Mouse (Mus musculus): ENCODE results near the gene Fam222a. TPM values are rescaled to one million over a fixed set of nuclear protein-coding genes. Genes with fewer than 3 reads are reported as not detected.

Fam222a gene
- polyA plus RNA-seq, 1 experiment from 2014 or later = 4.1 TPM

DNA sequence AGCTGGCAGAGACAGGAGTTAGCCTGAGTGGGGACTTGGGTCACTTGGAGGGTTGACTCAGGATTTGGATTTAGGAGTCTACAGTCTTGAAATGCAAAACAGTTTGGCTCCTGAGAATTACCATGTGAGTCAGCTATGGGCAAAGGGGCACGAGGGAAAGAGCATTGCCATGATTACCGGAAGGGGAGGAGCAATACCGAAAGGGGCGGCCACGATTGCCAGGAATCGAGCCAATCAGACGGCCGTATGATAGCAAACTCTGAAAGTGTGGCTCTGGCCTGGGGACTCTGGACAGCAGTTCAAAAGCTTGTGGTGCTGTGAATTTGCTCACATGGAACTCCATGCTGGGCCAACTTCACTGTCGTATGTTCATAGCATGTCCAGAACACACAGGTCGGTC lies 18.8 kb upstream of the Fam222a start:
- Histone ChIP-seq H3K4me1 (peaks cover 40% of the 10 kb centered on the region), H3K9me3 (peaks cover 4% of the 10 kb centered on the region; the same call in 1 of the 2 replicates), H3K36me3 (replicated peaks) (no peaks in the 10 kb centered on the region), H3K27me3 (ENCODE audit: poor library complexity, severe bottlenecking) (peaks cover 26% of the 10 kb centered on the region), H3K27ac (no peak overlapping the region), H3K4me3 (no peak overlapping the region)
- WGBS = 95% methylated on average over 10 of the region's 10 CpGs
- no peak for DNase-seq (ENCODE audit: extremely low spot score, low spot score)

DNA sequence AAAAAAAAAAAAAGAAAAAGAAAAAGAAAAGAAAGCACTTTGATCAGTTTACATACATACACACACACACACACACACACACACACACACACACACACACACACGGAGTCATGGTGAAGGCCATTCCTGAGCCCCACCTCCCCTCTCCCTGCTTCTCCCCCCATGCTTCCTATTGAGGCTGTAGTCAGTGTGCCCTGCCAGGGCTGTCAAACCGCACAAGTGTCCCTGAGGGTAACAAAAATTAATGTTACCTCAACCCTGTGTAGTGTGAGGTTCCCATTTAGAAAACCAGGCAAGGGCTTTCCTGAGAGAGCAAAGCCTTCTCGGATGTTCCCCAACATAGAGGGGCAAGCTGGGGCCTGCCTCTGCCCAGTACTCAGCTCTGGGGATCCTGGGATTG lies 18.0 kb upstream of the Fam222a start:
- H3K27me3 ChIP-seq (ENCODE audit: poor library complexity, severe bottlenecking) = peaks cover 22% of the 10 kb centered on the region
- H3K36me3 ChIP-seq (replicated peaks) = no peaks in the 10 kb centered on the region
- H3K27ac ChIP-seq = peak overlapping the region; percentile 78
- H3K4me1 ChIP-seq = peaks cover 41% of the 10 kb centered on the region
- H3K9me3 ChIP-seq = peaks cover 2% of the 10 kb centered on the region; the same call in 1 of the 2 replicates
- no peak overlapping the region for H3K4me3 ChIP-seq
- 89% methylated on average over 3 of the region's 3 CpGs for WGBS
- no peak for DNase-seq (ENCODE audit: extremely low spot score, low spot score)

DNA sequence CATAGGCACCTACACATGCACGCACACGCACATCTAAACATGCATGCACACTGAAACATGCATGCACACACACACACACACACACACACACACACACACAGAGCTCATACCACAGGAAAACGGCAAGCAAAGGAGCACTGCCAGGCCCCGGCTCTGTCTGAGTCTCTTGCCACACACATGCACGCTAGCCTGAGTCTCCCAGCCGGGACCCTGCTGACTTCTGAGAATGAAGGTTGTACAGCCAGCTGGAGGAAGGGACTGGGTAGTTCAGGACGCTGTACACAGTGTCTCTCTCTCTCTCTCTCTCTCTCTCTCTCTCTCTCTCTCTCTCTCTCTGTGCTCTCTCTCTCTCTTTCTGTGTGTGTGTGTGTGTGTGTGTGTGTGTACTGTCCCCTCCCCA lies 17.4 kb upstream of the Fam222a start:
- H3K4me3 ChIP-seq = no peak overlapping the region
- 41% methylated on average over 7 of the region's 7 CpGs for WGBS
- H3K36me3 ChIP-seq (replicated peaks) = no peaks in the 10 kb centered on the region; the same call in 1 of the 2 replicates
- DNase-seq (ENCODE audit: extremely low spot score, low spot score) = no peak
- peak overlapping the region; percentile 78 for H3K27ac ChIP-seq
- peaks cover 9% of the 10 kb centered on the region for H3K9me3 ChIP-seq
- peaks cover 41% of the 10 kb centered on the region for H3K4me1 ChIP-seq
- peaks cover 22% of the 10 kb centered on the region for H3K27me3 ChIP-seq (ENCODE audit: poor library complexity, severe bottlenecking)

DNA sequence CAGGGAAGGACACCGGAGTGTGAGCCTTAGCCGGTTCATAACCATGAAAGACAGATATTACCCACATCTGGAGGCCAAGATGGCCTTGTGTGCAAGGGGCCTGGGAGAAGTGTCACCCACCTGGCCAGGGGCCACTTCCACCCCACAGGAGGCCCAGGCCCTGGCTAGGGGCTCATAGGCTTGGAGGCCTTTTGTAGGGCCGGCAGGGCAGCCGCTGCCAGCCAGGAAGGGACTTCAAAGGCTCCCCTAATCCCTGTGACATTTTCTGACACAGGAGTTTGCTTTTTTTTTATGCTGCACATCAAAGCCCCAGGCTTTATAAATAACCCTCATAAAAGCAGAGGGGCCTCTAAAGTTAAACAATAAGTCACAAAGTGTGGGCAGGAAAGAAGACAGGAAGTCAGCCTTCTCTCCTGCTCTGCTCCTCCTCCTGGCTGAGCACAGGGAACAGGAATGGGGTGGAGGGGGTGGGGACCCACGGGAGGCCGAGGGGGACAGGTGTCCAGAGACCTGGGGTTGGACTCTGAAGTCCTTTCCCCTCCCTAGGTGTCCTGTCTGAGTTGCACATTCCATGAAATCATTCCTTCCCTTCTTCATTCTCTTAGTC lies 16.8 kb upstream of the Fam222a start:
- 19% methylated on average over 6 of the region's 6 CpGs for WGBS
- no peak for DNase-seq (ENCODE audit: extremely low spot score, low spot score)
- Histone ChIP-seq H3K9me3 (peaks cover 10% of the 10 kb centered on the region), H3K4me1 (peaks cover 41% of the 10 kb centered on the region), H3K27me3 (ENCODE audit: poor library complexity, severe bottlenecking) (peaks cover 22% of the 10 kb centered on the region), H3K36me3 (replicated peaks) (no peaks in the 10 kb centered on the region; the same call in 1 of the 2 replicates), H3K27ac (peak overlapping the region; percentile 78), H3K4me3 (no peak overlapping the region; the same call in 1 of the 2 replicates)

DNA sequence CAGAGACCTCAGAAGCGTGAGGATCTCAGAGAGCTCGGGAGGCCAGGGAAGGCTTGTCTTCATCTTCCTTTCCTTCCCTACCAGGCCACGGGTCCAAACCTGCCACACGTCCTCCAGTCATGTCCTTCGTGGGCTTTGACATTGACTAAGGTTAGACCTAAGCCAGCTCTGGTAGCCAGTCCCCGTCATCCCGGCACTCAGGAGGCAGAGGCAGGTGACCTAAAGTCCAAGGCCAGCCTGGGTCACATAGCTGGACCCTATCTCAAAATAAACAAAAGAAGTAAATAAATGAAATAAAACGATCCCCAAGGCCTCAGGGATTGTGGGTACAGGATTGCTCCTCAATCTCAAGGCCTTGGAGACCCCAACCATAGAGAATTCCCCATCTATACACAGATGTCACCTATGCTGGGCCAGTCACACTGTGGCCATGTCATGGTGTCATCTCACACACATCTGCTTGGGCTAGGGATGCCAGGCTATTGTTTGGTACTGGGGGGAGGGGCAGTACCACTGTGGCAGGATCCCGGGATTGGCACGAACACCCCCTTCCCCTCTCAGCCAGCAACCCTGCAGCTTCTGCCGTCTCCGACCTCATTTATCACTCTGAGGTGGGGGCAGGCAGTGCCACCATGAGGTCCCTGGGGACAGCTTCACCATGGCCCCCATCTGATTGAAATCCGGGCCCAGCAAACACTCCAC lies 15.2 kb upstream of the Fam222a start:
- 77% methylated on average over 13 of the region's 13 CpGs for WGBS
- peaks cover 10% of the 10 kb centered on the region for H3K9me3 ChIP-seq
- peak overlapping the region; percentile 48; the same call in 1 of the 2 replicates for H3K27ac ChIP-seq
- no peaks in the 10 kb centered on the region; the same call in 1 of the 2 replicates for H3K36me3 ChIP-seq (replicated peaks)
- no peak overlapping the region for H3K4me3 ChIP-seq
- no peak for DNase-seq (ENCODE audit: extremely low spot score, low spot score)
- H3K27me3 ChIP-seq (ENCODE audit: poor library complexity, severe bottlenecking) = peaks cover 25% of the 10 kb centered on the region
- H3K4me1 ChIP-seq = peaks cover 46% of the 10 kb centered on the region

DNA sequence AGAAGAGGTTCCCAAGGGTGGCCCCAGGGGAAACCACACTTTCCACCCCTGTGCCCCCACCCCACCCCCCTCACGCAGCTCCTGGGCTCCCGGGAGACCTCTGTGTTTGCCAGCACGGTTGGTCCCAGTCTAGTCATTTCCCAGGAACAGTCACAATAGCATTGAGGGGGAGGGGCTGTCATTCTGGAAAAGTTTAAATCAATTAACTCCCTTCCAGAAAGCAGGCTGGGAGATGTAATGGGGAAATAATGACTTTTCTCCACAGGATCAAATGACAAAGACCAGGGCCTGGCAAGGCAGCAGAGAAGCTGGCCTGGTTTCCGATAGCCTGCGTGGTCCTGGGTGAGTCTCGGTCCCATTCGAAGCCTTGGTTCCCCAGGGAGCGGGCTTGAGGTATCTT lies 14.1 kb upstream of the Fam222a start:
- Histone ChIP-seq H3K4me3 (no peak overlapping the region), H3K4me1 (peaks cover 57% of the 10 kb centered on the region), H3K27ac (no peak overlapping the region), H3K27me3 (ENCODE audit: poor library complexity, severe bottlenecking) (peaks cover 22% of the 10 kb centered on the region), H3K9me3 (peaks cover 10% of the 10 kb centered on the region), H3K36me3 (replicated peaks) (no peaks in the 10 kb centered on the region; the same call in 1 of the 2 replicates)
- DNase-seq (ENCODE audit: extremely low spot score, low spot score) = no peak
- 61% methylated on average over 8 of the region's 8 CpGs for WGBS

DNA sequence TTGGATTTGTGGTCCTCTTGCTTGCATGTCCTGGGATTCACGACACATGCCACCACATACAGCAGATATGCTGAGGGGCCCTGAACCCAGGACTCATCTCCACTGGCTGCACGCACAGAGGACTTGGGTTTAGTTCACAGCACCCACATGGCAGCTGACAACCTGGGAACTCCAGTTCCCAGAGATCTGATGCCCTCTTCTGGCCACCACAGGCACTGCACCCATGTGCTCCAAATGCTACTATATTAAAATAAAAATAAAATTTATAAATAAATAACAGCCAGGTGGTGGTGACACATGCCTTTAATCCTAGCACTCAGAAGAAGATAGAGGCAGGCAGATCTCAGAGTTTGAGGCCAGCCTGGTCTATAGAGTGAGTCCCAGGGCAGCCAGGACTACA lies 12.4 kb upstream of the Fam222a start:
- 93% methylated on average over 2 of the region's 2 CpGs for WGBS
- peaks cover 16% of the 10 kb centered on the region for H3K9me3 ChIP-seq
- no peak for DNase-seq (ENCODE audit: extremely low spot score, low spot score)

DNA sequence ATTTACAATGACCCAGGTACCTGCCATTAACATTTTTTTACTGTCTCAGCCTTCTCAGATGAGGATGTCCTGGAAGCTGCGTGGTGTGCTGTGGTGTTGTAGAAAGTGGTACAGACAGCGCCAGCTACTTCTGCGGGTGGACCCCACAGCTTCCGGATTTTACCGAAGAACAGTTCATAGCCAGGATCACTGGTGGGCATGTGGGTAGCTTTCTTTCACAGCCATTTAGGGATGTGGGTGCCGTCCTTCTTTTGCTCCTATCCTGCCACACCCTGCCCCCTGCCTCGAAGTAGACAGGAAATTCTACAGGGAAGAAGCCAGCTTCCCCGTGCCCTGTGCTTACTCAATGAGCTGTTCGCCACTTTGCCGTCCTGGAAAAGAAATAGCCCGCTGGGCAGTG lies 11.7 kb upstream of the Fam222a start:
- no peaks in the 10 kb centered on the region; the same call in 1 of the 2 replicates for H3K36me3 ChIP-seq (replicated peaks)
- no peak overlapping the region for H3K27ac ChIP-seq
- peaks cover 31% of the 10 kb centered on the region for H3K27me3 ChIP-seq (ENCODE audit: poor library complexity, severe bottlenecking)
- 82% methylated on average over 11 of the region's 11 CpGs for WGBS
- no peak overlapping the region for H3K4me3 ChIP-seq
- H3K9me3 ChIP-seq = peaks cover 16% of the 10 kb centered on the region
- H3K4me1 ChIP-seq = peaks cover 63% of the 10 kb centered on the region
- DNase-seq (ENCODE audit: extremely low spot score, low spot score) = no peak

More for the DNA sequence above, 12.4 kb upstream of the Fam222a start:
- H3K27me3 ChIP-seq (ENCODE audit: poor library complexity, severe bottlenecking) = peaks cover 31% of the 10 kb centered on the region
- H3K27ac ChIP-seq = no peak overlapping the region
- no peaks in the 10 kb centered on the region; the same call in 1 of the 2 replicates for H3K36me3 ChIP-seq (replicated peaks)
- no peak overlapping the region for H3K4me3 ChIP-seq
- H3K4me1 ChIP-seq = peaks cover 63% of the 10 kb centered on the region

DNA sequence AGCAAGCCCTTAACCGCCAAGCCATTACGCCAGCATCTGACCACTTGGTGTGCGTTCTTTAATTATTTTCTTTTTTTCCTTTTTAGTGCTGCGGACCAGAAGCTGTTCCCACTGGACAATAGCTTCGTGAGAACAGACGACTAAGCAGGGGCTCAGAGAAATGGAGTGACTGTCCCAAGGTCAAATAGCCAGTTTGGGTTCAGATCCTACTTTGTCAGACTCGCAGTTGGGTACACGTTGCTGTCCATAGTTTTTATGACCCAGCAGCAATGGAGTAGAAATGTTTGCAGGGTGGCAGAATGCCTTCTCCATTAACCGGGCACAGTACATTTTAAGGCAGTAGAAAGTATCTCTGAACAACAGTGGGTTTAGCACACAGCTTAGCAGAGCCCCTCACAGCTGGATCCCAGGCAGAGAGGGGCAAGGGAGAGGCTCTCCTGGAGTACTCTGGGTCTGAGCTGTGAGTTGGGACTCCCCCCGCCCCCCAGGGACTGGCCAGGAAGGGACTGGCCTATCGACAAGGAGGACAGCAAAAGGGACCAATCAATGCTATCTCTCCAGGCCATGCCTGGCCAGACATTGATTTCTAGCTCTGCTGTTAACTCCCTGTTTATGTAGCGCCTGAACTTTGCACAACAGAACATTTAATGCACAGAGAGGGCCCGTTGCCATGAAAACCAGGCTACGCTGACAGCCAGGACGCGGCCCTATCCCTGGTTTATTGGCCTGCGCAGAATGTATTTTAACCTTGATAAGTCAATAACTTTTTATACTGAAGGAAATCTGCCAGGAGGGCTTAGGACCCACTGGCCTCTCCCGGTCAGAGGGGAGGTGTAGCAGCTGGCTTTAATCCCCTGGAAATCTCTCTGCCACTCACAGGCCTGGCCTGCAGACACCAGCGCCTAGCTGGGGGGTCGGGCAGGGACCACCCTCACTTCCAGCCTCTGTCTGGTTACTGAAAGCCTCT lies 9.8 kb upstream of the Fam222a start:
- no peak for DNase-seq (ENCODE audit: extremely low spot score, low spot score)
- H3K27me3 ChIP-seq (ENCODE audit: poor library complexity, severe bottlenecking) = peaks cover 19% of the 10 kb centered on the region; the same call in 1 of the 2 replicates
- H3K27ac ChIP-seq = peak overlapping the region; percentile 69
- WGBS = 59% methylated on average over 20 of the region's 20 CpGs
- no peaks in the 10 kb centered on the region; the same call in 1 of the 2 replicates for H3K36me3 ChIP-seq (replicated peaks)
- H3K4me1 ChIP-seq = peaks cover 49% of the 10 kb centered on the region
- H3K9me3 ChIP-seq = peaks cover 17% of the 10 kb centered on the region
- no peak overlapping the region for H3K4me3 ChIP-seq

DNA sequence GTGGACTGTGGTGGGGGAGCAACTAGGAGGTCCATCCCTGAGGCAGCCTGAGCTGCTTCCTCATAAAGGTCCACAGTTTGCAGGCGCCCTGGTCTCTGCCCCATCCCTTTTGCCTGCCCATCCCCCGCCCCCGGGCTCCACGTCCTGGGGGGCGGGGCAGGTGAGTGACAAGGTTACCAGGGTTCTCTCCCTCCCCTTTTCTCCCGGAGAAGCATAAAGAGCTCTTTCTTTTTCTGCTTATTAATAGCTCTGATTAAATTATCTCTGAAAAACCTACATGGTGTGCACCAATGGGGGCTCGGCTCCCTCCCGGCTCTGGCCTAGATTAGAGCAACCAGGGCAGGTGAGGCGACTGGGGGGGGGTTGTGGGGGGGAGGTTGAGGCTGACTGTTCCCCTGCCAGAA lies 7.3 kb upstream of the Fam222a start:
- Histone ChIP-seq H3K4me1 (peaks cover 47% of the 10 kb centered on the region), H3K4me3 (peak overlapping the region; percentile 12; the same call in 1 of the 2 replicates), H3K27ac (peak overlapping the region; percentile 66), H3K27me3 (ENCODE audit: poor library complexity, severe bottlenecking) (peaks cover 36% of the 10 kb centered on the region), H3K9me3 (peaks cover 20% of the 10 kb centered on the region), H3K36me3 (replicated peaks) (no peaks in the 10 kb centered on the region)
- WGBS = 26% methylated on average over 9 of the region's 9 CpGs
- DNase-seq (ENCODE audit: extremely low spot score, low spot score) = no peak

DNA sequence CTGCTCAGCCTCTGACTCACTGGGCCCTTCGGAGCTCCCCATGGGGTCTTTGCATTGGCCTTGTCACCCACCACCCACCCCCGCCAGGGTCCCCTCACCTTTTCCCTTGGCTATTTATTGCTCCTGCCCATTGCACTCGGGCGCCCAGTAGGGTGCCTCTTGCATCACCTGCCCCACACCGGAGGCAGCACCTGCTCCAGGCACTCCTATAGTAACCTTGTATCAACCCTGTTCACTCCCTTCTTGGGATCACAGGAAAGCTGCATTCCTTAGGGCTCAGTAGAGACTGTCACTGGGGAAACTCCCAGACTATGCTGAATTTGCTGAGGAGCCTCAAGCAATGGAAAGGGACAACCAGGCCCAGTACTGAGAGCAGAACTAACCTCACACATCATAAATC lies 6.9 kb upstream of the Fam222a start:
- 62% methylated on average over 5 of the region's 5 CpGs for WGBS
- H3K27ac ChIP-seq = peak overlapping the region; percentile 66
- H3K4me3 ChIP-seq = peak overlapping the region; percentile 12; the same call in 1 of the 2 replicates
- no peaks in the 10 kb centered on the region for H3K36me3 ChIP-seq (replicated peaks)
- peaks cover 51% of the 10 kb centered on the region for H3K4me1 ChIP-seq
- H3K27me3 ChIP-seq (ENCODE audit: poor library complexity, severe bottlenecking) = peaks cover 40% of the 10 kb centered on the region
- no peak for DNase-seq (ENCODE audit: extremely low spot score, low spot score)
- peaks cover 20% of the 10 kb centered on the region for H3K9me3 ChIP-seq

DNA sequence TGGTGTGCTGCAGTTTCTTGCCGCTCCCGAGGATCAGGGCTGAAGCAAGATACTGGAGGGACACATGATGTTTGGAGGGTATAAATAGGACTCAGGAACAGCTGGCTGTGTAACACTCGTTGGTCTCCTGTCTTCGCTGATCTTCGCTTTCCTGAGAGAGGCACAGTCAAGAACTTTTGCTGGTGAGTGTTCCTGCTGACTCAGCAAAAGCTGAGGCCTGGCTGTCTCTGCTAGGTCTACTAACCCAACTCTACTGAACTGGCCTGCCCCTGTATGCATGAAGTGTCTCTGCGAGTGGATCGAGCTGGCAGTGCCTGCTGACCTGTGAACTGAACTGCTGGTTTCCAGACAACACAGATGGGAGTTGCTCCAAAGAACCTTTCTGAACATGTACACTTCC lies 3.8 kb upstream of the Fam222a start:
- H3K4me1 ChIP-seq = peaks cover 58% of the 10 kb centered on the region
- H3K27ac ChIP-seq = no peak overlapping the region
- 90% methylated on average over 7 of the region's 7 CpGs for WGBS
- no peaks in the 10 kb centered on the region for H3K36me3 ChIP-seq (replicated peaks)
- DNase-seq (ENCODE audit: extremely low spot score, low spot score) = no peak
- H3K4me3 ChIP-seq = no peak overlapping the region
- peaks cover 46% of the 10 kb centered on the region for H3K27me3 ChIP-seq (ENCODE audit: poor library complexity, severe bottlenecking)
- H3K9me3 ChIP-seq = peaks cover 20% of the 10 kb centered on the region
